Mouse (Mus musculus) heart, adult 8-10 months (tissue): Measurements from ENCODE around the gene Btaf1. TPM values are rescaled to one million over a fixed set of nuclear protein-coding genes. Genes with fewer than 3 reads are reported as not detected.
A peak's percentile ranks its signal among the peaks of the same experiment; 100 is the strongest.
"Not testable (repeated sequence)": the region's sequence is repeated elsewhere in the genome, so short reads cannot be mapped to it uniquely, and the experiment has no call there.

Experiments used
- DNase-seq: peaks from one replicate; pipeline ENCODE4 v3.0.0; 2022; ENCODE audit warnings: low spot score
- total RNA-seq, 4 experiments: library from RNA; stranded (reverse); gene quantifications; 2 replicates each; pipeline ENCODE4 v1.2.4; 2022

Gene Btaf1
- total RNA-seq, 4 experiments from 2014 or later = 9.2 to 13.0 (median 11.2) TPM

- DNase-seq = peak; percentile 58
These were observed 3.9 kb upstream of the Btaf1 start for GRCm38 (mm10) chr19:36922015-36922414.

- no peak for DNase-seq
These were observed 2.9 kb upstream of the Btaf1 start for GRCm38 (mm10) chr19:36922936-36923335.

DNA sequence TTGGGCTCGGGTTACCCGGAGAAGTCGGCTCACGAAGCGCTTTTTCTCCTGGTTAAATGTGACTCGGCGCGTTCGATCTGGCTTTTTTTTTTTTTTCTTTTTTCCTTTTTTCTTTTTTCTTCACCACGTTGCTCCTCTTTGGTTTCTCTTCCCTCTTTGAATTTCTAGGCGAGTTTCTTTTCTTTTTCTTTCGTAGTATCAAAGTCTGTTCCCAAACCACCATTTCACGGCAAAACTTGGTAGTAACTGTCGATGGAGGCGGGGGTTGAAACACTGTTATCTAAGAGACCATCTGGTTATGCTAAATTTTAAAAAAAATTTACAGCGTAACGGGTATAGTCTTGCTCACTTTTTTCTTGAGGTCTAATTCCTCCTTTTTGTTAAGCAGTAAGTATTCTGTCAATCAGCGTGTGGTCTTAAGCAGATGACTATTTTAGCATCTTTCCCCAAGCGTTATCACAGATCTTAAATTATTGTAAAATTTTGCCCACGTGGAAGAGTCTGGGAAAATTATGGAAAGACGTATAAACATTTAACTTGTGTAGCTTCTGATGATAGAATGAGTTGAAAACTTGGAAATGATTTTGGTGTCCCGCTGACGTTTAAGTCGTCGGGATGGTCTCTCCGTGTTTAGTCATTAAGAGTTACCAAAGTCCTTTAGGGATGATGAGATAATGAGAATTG, 816 bp downstream of the Btaf1 start:
- no peak for DNase-seq

DNA sequence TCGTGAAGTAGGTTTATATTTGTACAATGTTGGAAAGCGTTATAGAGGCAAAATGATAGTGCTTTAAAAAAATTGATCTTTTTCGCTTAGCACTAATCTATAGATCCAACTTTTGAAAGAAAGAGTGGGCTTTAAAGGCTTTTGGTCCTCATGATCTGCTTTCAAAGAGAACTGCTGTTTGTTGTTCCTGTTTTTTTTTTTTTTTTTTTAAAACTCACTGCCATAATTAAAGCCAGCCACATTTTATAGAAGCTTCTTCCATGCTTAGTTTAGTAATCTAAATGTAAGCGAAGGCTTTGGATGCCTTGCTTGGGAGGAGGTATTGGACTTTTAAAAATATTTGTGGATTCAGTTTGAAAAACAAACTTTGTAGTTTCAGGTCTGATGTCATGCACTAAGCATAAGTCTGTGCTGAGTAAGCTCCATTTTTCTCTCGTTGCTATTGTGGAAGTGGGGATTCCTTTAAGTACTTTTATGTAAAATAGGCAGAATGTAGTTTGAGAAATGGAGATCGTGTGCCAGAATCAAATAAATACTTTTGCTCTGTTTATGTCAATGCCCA, 2.0 kb downstream of the Btaf1 start:
- DNase-seq = no peak

GRCm38 (mm10) chr19:36929816-36930215, 3.9 kb downstream of the Btaf1 start:
- no peak for DNase-seq

- DNase-seq = no peak
These were observed 6.2 kb downstream of the Btaf1 start for GRCm38 (mm10) chr19:36932097-36932496.

DNA sequence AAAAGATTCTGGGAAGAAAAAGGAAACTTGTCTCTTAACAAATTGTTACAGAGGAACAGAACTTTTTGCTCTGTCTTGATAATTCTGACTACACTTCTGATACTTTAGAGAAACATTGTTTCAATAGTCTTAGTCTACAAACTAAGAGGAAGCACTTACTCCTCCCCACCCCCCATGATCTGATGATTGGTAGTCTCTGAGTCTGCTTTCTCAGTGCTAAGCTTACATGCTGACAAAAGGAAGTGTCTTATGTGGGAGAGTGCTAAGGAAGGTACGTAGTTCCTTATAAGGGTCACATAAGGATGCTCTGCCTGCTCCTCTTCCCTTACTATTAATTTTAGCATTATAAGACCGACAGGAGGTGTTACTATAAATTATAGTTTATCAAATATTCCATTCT, 6.7 kb downstream of the Btaf1 start:
- DNase-seq = no peak

- DNase-seq = no peak
These were observed 10.4 kb downstream of the Btaf1 start for GRCm38 (mm10) chr19:36936285-36936684.

DNA sequence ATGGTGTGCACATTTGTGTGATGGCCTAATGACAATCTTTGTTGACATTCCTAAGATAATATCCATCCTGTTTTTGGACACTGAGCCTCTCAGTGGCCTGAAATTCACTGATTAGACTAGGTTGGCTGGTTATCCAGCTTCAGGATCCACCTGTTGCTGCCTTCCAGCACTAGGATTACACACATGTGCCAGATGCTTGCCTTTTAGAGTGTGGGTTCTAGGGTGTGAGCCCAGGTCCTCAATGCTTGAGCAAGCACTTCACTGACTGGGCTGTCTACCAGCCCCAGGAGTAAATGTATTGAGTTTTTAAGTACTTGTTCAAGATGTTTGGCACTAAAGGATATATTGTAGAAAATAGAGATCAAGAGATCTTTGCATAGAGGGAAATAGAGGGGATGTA, 12.1 kb downstream of the Btaf1 start:
- no peak for DNase-seq

GRCm38 (mm10) chr19:36940064-36940463, 14.2 kb downstream of the Btaf1 start:
- no peak for DNase-seq

DNA sequence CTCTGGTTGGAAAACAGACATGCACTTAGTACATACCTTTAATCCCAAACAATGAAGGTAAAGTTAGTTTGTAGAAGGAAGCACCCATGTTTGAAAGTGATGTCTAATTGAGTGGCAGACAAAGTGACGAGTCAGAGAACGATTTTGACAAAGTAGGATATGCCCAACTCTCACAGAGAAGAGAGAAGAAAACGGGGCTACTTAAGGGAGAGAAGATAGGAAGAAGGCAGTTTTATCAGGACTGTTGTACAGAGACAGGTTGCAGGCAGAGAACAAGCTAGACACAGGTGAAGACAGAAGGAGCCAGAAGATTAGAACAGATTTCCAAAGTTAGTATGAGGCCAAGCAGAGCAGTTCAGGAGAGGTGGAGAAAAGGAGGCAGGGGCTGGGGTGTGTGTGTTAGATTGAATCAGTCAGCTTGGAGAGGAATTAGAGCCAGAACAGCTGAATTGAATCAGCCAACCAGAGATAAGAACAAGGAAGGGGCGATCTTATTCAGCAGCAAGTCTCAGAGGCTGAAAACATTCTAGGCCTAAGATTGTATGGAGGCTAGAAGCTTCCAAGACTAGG, 27.8 kb downstream of the Btaf1 start:
- DNase-seq = peak; percentile 2

GRCm38 (mm10) chr19:36958331-36958730, 32.5 kb downstream of the Btaf1 start:
- no peak for DNase-seq

GRCm38 (mm10) chr19:36961320-36961719, 35.4 kb downstream of the Btaf1 start:
- DNase-seq = no peak

DNA sequence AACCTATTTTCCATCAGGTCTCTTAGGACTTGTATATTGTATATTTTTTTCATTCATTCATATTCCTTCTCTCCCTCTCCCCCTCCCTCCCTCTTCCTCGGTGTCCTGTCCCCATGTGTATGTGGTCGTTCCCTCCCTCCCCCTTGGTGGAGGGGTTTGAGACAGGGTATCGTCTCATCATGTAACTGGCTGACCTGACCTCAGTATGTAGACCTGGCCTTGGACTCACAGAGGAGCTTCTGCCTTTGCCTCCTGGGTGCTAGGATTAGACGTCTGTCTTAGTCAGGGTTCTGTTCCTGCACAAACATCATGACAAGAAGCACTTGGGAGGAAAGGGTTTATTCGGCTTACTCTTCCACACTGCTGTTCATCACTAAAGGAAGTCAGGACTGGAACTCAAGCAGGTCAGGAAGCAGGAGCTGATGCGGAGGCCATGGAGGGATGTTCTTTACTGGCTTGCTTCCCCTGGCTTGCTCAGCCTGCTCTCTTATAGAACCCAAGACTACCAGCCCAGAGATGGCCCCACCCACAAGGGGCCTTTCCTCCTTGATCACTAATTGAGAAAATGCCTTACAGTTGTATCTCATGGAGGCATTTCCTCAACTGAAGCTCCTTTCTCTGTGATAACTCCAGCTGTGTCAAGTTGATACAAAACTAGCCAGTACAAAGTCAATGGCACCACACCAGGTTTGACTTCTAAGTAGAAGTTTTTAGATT, 36.8 kb downstream of the Btaf1 start:
- not testable (repeated sequence) for DNase-seq

- no peak for DNase-seq
These were observed 78.7 kb downstream of the Btaf1 start for GRCm38 (mm10) chr19:37004557-37004956.

DNA sequence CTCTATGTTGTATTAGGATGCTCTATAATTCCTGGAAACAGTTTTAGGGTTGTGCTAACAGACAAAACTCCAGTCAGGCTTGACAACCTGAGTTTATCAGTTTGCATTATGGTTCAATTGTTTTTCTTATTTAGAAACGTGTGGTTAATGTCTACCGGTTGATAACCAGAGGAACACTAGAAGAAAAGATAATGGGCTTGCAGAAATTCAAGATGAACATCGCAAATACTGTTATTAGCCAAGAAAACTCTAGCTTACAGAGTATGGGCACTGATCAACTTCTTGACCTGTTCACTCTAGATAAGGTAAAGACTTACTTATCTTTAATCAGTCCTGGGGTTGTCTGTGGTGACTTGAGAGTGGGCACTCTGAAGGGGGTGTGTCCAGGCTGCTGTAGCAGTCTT, 84.0 kb downstream of the Btaf1 start:
- no peak for DNase-seq

GRCm38 (mm10) chr19:37013461-37013860, 87.6 kb downstream of the Btaf1 start:
- DNase-seq = no peak

GRCm38 (mm10) chr19:37014173-37014939, 88.5 kb downstream of the Btaf1 start:
- no peak for DNase-seq

GRCm38 (mm10) chr19:37016890-37017289, 91.0 kb downstream of the Btaf1 start:
- no peak for DNase-seq

GRCm38 (mm10) chr19:37018411-37018810, 92.5 kb downstream of the Btaf1 start:
- no peak for DNase-seq

GRCm38 (mm10) chr19:37018931-37019330, 93.1 kb downstream of the Btaf1 start:
- DNase-seq = no peak

DNA sequence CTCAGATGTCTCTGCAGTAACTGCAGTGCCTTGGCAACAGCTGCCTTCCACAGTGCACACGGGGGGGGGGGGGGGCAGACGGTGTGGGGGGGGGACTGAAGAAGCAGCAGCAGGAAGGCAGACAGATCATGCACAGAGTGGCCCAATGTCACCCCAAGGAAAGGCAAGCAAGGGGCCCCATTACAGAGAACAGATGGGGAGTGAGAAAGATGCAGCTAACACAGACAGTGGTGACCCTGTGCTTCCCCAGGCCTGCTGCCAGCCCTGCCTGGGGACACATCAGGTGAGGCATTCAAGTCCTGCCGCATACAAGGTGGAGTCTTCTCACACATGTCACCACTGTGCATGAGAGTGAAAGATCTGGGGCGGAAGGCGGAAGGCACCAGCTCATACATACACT, 94.7 kb downstream of the Btaf1 start:
- no peak for DNase-seq
